Mouse (Mus musculus) stomach, embryonic 16.5 days (tissue): Measurements from ENCODE around the gene Smg9. TPM values are rescaled to one million over a fixed set of nuclear protein-coding genes. Genes with fewer than 3 reads are reported as not detected.
A peak's percentile ranks its signal among the peaks of the same experiment; 100 is the strongest.

Experiments used
- ATAC-seq: fragments of 200-750 bp; cut with Nextera tagmentation; 2 replicates; pipeline ENCODE4 v1.8.0; 2017; ENCODE audit warnings: moderate number of reproducible peaks, moderate TSS enrichment; ENCODE audit not compliant: insufficient read depth, low FRiP score
- H3K27ac ChIP-seq: fragments of 300-500 bp; sonication (generic); 2 replicates; pipeline ENCODE4 v1.5.1; 2014; ENCODE audit warnings: low read length
- H3K27me3 ChIP-seq: fragments of 300-500 bp; sonication (generic); 2 replicates; pipeline ENCODE4 v1.6.1; 2014; ENCODE audit warnings: low read length, control low read depth, mixed read lengths; ENCODE audit not compliant: control insufficient read depth, insufficient read depth
- H3K36me3 ChIP-seq: fragments of 300-500 bp; sonication (generic); 2 replicates; pipeline ENCODE4 v1.6.1; 2014; ENCODE audit warnings: low read length; ENCODE audit not compliant: control insufficient read depth, insufficient read depth
- H3K4me1 ChIP-seq: fragments of 300-500 bp; sonication (generic); 2 replicates; pipeline ENCODE4 v1.6.1; 2014; ENCODE audit warnings: low read length, control low read depth, mixed read lengths; ENCODE audit not compliant: control insufficient read depth, insufficient read depth
- H3K4me2 ChIP-seq: fragments of 300-500 bp; sonication (generic); 2 replicates; pipeline ENCODE4 v1.6.1; 2014; ENCODE audit warnings: low read depth, low read length, mixed read lengths
- H3K4me3 ChIP-seq: fragments of 300-500 bp; sonication (generic); replicated peaks from 2 replicates; pipeline ENCODE4 v1.5.1; 2014; ENCODE audit warnings: mild to moderate bottlenecking, low read length
- H3K9ac ChIP-seq: fragments of 300-500 bp; sonication (generic); 2 replicates; pipeline ENCODE4 v1.6.1; 2014; ENCODE audit warnings: low read length
- H3K9me3 ChIP-seq: fragments of 300-500 bp; sonication (generic); replicated peaks from 2 replicates; pipeline ENCODE4 v1.6.1; 2016; ENCODE audit warnings: low read length, control low read depth; ENCODE audit not compliant: control insufficient read depth
- WGBS: fragments of 180-500 bp; shearing (Covaris S2); extraction: QIAGEN DNeasy Blood & Tissue Kit; methylation state at CpG from one replicate; pipeline ENCODE4 v1.1.7; 2014; 5-methylcytosine and 5-hydroxymethylcytosine counted together
- polyA plus RNA-seq: library from polyadenylated mRNA; unstranded; fragments of >200 nt; fragmentation: Nextera tagmentation; extraction: Ambion mirVana; gene quantifications from 2 replicates; pipeline ENCODE4 v1.2.1, GENCODE M21; 2015

The Smg9 gene
- polyA plus RNA-seq, 1 experiment from 2014 or later: 21.3 TPM

DNA sequence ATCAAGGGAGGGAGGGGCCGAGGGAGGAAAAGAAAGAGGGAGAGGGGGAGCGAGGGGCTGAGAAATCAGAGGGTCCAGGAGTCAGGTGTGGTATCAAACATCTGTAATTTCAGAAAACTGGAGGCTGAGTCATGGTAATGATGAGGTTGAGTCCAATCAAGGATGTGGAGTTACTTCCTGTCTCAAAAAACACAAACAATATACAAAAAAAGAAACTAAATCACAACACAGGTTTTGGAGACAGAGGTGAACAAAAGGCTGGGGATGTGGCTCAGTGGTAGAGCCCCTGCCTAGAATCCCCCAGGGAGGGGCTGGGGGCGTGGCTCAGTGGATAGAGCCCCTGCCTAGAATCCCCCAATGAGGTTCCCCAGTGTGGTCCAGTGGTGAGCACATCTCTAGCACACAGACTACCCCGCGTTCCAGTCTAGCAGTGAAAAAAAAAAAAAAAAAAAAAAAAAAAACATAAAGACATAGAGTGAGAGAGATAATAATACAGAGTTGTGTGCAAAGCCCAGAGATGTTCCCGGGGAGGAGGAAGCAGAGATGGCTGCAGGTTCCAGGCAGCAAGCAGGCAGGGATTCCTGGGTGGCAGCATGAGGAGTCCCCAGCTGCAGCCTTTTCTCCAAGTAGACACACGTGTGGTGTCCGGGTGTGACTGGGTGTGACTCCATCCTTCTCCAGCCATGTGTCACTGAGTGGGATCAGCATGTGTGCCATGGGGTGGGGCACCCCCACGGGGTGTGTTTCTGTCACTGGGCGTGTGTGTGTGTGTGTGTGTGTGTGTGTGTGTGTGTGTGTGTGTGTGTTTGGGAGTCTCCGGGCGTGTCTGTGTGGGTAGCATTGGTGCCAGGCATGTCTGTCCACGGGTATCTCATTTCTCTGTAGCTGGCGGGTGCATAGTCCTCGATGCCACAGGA is 32.4 kb upstream of the Smg9 start:
- Histone ChIP-seq H3K36me3 (no peaks in the 10 kb centered on the region), H3K4me3 (no peak overlapping the region), H3K4me1 (peaks cover 14% of the 10 kb centered on the region), H3K9ac (no peak overlapping the region), H3K27me3 (no peaks in the 10 kb centered on the region), H3K4me2 (no peak overlapping the region), H3K9me3 (no peaks in the 10 kb centered on the region), H3K27ac (no peak overlapping the region)
- WGBS: 67% methylated on average over 15 of the region's 15 CpGs
- no peak for ATAC-seq

DNA sequence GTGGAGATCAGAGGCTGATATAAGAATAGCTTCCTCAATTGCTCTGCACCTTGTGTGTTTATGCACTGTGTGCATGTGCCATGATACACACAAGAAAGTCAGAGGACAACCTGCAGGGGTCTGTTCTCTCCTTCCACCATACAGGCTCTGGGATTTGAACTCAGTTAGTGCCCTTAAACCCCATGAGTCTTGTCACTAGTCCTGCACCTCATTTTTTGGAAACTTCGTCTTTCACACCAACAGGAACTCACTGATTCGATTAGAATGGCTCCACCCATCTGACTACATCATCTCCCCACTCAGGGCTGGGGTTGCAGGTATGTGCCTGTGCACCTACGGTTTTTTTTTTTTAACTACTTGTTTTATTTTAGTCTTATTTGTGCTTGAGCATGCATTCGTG is 31.2 kb upstream of the Smg9 start:
- H3K4me1 ChIP-seq: peaks cover 14% of the 10 kb centered on the region
- H3K9me3 ChIP-seq: no peaks in the 10 kb centered on the region
- no peak for ATAC-seq
- H3K4me3 ChIP-seq: no peak overlapping the region
- H3K27me3 ChIP-seq: no peaks in the 10 kb centered on the region
- H3K36me3 ChIP-seq: no peaks in the 10 kb centered on the region
- no peak overlapping the region for H3K9ac ChIP-seq
- no peak overlapping the region for H3K27ac ChIP-seq
- no peak overlapping the region for H3K4me2 ChIP-seq
- 55% methylated on average over 4 of the region's 4 CpGs for WGBS

DNA sequence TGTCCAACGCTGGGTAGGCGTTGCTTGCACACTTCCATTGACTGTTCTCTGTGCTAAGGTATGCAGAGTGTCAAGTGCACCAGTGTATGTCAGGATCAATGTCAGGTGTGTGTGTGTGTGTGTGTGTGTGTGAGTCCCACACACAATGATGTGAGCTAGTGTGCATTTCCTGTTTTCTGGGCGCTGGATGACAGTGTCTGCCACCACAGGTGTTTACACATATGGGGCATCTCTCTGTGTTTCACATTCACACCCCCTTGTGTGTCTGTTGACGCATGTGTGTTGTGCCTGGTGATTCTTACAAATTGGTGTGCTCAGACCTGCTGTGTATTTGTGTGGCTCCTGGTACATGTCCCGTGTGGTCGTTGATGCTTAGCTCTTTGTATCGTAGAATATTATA is 30.5 kb upstream of the Smg9 start:
- 87% methylated on average over 7 of the region's 7 CpGs for WGBS
- Histone ChIP-seq H3K27me3 (no peaks in the 10 kb centered on the region), H3K9me3 (no peaks in the 10 kb centered on the region), H3K4me1 (peaks cover 21% of the 10 kb centered on the region), H3K36me3 (no peaks in the 10 kb centered on the region), H3K4me2 (no peak overlapping the region), H3K4me3 (no peak overlapping the region), H3K27ac (no peak overlapping the region), H3K9ac (no peak overlapping the region)
- no peak for ATAC-seq

DNA sequence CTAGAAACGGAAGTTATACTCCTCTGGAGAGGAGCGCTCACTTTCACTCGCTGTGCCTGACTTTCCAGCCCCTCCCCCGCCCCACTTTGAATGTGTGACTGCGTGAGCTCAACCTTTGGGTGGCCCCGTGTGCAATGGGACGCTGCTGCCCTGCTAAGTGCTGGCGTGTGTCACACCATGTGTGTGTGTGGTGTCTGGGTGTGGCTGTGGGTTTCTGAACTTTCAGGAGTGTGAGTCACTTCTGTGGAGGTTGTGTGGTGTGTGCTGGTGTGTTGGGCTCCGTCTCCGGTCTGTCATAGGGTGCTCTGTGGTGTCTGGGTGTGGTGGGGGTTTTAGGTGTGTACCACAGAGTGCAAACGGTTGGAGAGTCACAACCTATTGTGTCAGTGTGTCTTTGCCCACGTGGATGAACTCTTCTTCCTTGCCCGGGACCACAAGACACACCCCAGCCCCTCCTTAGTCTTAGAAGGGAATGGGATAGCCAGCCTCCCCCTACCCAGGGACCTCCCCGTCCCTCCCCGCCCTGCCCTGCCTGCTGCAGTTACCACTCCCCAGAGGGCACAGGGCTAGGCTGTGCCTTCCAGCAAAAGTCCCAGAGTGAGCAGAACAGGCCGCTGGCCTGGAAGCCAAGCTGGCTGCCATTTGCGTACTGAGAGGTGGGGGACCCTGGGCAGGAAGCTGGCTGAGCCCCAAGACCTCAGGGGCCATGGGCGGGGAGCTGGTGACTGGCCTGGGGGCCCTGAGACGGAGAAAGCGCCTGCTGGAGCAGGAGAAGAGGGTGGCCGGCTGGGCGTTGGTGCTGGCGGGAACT is 29.5 kb upstream of the Smg9 start, which contains the start of gene Kcnn4:
TSS of gene Kcnn4 (plus strand) at position 533 of the 811 bp plus-strand sequence.
- Histone ChIP-seq H3K4me2 (peak within 1 kb of the TSS; percentile 43), H3K4me1 (peaks cover 21% of the 10 kb centered on the region), H3K27ac (peak within 1 kb of the TSS; percentile 52), H3K36me3 (no peaks in the 10 kb centered on the region), H3K27me3 (no peaks in the 10 kb centered on the region), H3K9ac (peak within 1 kb of the TSS; percentile 71), H3K9me3 (no peaks in the 10 kb centered on the region), H3K4me3 (peak within 1 kb of the TSS; percentile 35)
- peak; percentile 42; the same call in 1 of the 2 replicates for ATAC-seq
- 33% methylated on average over 23 of the region's 23 CpGs for WGBS

DNA sequence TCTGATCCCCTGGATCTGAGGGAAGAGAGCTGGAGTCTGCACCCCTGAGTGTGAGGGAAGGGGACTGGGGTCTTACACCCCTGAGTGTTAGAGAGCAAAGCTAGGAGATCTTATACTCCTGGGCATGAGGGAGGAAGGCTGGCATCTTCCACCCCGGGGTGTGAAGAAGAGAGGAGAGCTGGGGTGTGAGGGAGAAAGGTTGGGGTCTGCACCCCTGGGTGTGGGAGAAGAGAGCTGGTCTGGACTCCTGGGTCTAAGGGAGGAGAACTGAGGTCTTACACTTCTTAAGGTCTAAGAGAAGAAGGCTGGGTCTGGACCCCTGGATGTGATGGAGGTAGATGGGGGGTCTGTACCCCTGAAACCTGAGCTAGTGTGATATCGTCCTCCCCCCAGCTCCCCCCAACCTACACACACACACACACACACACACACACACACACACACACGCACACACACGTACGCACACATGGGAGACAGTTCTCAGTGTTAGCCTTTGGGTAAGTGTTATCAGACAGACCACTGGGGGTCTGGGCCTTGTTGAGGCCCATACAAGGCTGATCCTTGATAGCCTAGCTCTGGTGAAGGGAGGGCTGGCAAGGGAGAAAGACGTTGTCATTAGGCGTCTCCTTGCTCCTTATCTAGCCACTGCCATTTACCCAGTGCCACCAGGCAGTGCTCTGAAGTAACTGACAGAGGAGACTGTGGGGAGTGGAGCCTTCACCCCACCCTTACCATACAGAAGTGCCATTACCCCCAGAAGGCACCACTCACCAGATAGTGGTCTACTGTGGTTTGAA is 28.2 kb upstream of the Smg9 start:
- H3K4me3 ChIP-seq: peak overlapping the region; percentile 35

DNA sequence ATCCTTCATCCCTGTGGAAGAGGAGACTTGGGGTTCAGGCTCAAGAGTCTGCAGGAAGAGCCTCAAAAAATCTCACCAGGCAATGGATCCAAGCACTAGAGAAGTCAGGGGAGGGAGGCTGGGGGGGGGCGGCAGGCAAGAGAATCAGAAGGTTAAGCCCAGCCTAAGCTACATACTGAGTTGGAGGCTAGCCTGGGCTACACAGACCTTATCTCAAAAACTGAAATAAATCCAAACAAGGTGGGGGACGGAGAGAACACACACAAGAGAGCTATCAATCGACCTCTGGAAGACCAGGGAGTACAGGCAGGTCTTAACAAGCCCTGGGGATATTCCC is 27.6 kb upstream of the Smg9 start:
- Histone ChIP-seq H3K27ac (no peak overlapping the region), H3K4me3 (no peak overlapping the region), H3K4me2 (no peak overlapping the region), H3K27me3 (no peaks in the 10 kb centered on the region), H3K36me3 (no peaks in the 10 kb centered on the region), H3K9ac (no peak overlapping the region), H3K4me1 (peaks cover 21% of the 10 kb centered on the region), H3K9me3 (no peaks in the 10 kb centered on the region)
- no peak for ATAC-seq
- WGBS: 41% methylated on average over 3 of the region's 3 CpGs

More for the DNA sequence above, 28.2 kb upstream of the Smg9 start:
- WGBS: 67% methylated on average over 7 of the region's 7 CpGs
- Histone ChIP-seq H3K9ac (peak overlapping the region; percentile 26; the same call in 1 of the 2 replicates), H3K27ac (no peak overlapping the region), H3K36me3 (no peaks in the 10 kb centered on the region), H3K4me2 (peak overlapping the region; percentile 43; the same call in 1 of the 2 replicates), H3K4me1 (peaks cover 18% of the 10 kb centered on the region), H3K9me3 (no peaks in the 10 kb centered on the region), H3K27me3 (no peaks in the 10 kb centered on the region)
- ATAC-seq: peak; percentile 44

DNA sequence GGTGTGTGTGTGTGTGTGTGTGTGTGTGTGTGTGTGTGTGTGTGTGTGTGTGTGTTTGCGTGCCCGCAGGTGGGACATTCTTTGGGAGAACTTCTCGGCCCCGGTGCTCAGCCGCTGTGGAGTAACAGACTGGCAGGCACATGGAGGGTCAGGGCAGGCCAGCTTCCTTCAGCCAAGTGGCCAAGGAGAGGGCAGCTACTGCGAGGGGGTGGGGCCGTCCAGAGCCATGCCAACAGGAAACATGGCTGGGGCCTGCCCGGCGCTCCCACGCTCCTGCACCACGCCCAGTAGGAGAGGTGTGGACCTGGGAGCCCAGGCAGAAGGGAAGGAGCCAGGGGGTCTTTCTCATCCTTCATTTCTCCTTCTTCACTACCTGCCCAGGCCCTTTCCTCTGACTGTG is 27.1 kb upstream of the Smg9 start:
- Histone ChIP-seq H3K27me3 (no peaks in the 10 kb centered on the region), H3K27ac (no peak overlapping the region), H3K9me3 (no peaks in the 10 kb centered on the region), H3K4me2 (0 out of 2 replicates have a peak overlapping the region, but pooled peaks have one; percentile 13), H3K4me1 (peaks cover 25% of the 10 kb centered on the region), H3K9ac (no peak overlapping the region), H3K36me3 (no peaks in the 10 kb centered on the region), H3K4me3 (no peak overlapping the region)
- 63% methylated on average over 9 of the region's 11 CpGs for WGBS
- peak; percentile 42; the same call in 1 of the 2 replicates for ATAC-seq

DNA sequence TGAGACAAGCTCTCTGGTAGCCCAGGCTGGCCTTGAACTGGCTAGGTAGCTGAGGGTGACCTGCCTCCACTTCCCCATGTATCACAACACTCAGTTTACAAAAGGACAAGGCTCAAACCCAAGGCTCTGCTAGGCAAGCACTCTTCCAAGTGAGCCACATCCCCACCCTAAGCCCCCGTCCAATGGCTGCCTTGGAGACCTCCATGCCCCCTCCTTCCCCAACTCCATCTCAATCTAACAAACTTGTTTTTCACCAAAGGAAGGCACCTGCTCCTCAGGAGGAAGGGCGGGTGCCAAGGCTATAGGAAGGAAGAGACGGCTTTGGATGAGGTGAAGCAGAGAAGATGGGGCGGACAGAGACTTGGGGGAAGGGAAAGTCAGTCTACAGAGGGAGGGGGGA is 26.6 kb upstream of the Smg9 start:
- no peak overlapping the region for H3K4me3 ChIP-seq
- H3K27ac ChIP-seq: no peak overlapping the region
- H3K9me3 ChIP-seq: no peaks in the 10 kb centered on the region
- 72% methylated on average over 4 of the region's 4 CpGs for WGBS
- no peaks in the 10 kb centered on the region for H3K36me3 ChIP-seq
- no peak for ATAC-seq
- H3K27me3 ChIP-seq: no peaks in the 10 kb centered on the region
- H3K9ac ChIP-seq: no peak overlapping the region
- H3K4me2 ChIP-seq: 0 out of 2 replicates have a peak overlapping the region, but pooled peaks have one; percentile 13
- H3K4me1 ChIP-seq: peaks cover 28% of the 10 kb centered on the region
